Mouse (Mus musculus) forebrain, embryonic 11.5 days (tissue): Measurements from ENCODE around the gene Atxn10. TPM values are rescaled to one million over a fixed set of nuclear protein-coding genes. Genes with fewer than 3 reads are reported as not detected.

ENCODE experiments used
- ATAC-seq: fragments of 200-750 bp; cut with Nextera tagmentation; replicated peaks from 2 replicates; pipeline ENCODE4 v1.8.0; 2017; ENCODE audit warnings: moderate TSS enrichment; ENCODE audit not compliant: low FRiP score
- DNase-seq: peaks from one replicate; pipeline ENCODE4 v3.0.0-alpha.2; 2017; ENCODE audit warnings: low spot score
- H3K27ac ChIP-seq: fragments of 300-500 bp; sonication (generic); 2 replicates; pipeline ENCODE4 v1.5.1; 2014; ENCODE audit warnings: low read depth, low read length
- H3K27me3 ChIP-seq: fragments of 300-500 bp; sonication (generic); 2 replicates; pipeline ENCODE4 v1.6.1; 2014; ENCODE audit warnings: mild to moderate bottlenecking, low read length, mixed read lengths; ENCODE audit not compliant: control insufficient read depth, insufficient read depth
- H3K36me3 ChIP-seq: fragments of 300-500 bp; sonication (generic); 2 replicates; pipeline ENCODE4 v1.6.1; 2014; ENCODE audit warnings: mild to moderate bottlenecking, low read length, moderate library complexity, mixed read lengths; ENCODE audit not compliant: control insufficient read depth, insufficient read depth
- H3K4me1 ChIP-seq: fragments of 300-500 bp; sonication (generic); replicated peaks from 2 replicates; pipeline ENCODE4 v1.6.1; 2014; ENCODE audit warnings: low read length, mixed read lengths; ENCODE audit not compliant: control insufficient read depth, insufficient read depth
- H3K4me2 ChIP-seq: fragments of 300-500 bp; sonication (generic); 2 replicates; pipeline ENCODE4 v1.6.1; 2014; ENCODE audit warnings: low read depth, mild to moderate bottlenecking, low read length, moderate library complexity, mixed read lengths; ENCODE audit not compliant: severe bottlenecking
- H3K4me3 ChIP-seq: fragments of 300-500 bp; sonication (generic); 2 replicates; pipeline ENCODE4 v1.5.1; 2014; ENCODE audit warnings: low read depth, low read length
- H3K9ac ChIP-seq: fragments of 300-500 bp; sonication (generic); 2 replicates; pipeline ENCODE4 v1.6.1; 2014; ENCODE audit warnings: low read length
- H3K9me3 ChIP-seq: fragments of 300-500 bp; sonication (generic); 2 replicates; pipeline ENCODE4 v1.6.1; 2016; ENCODE audit warnings: low read length, mixed read lengths; ENCODE audit not compliant: control insufficient read depth
- WGBS: fragments of 180-500 bp; shearing (Covaris S2); extraction: QIAGEN DNeasy Blood & Tissue Kit; methylation state at CpG from one replicate; pipeline ENCODE4 v1.1.7; 2014; 5-methylcytosine and 5-hydroxymethylcytosine counted together
- polyA plus RNA-seq: library from polyadenylated mRNA; unstranded; fragments of >200 nt; fragmentation: Nextera tagmentation; extraction: Ambion mirVana; gene quantifications from 2 replicates; pipeline ENCODE4 v1.2.1, GENCODE M21; 2014

Gene Atxn10
- polyA plus RNA-seq, 1 experiment from 2014 or later = 406 TPM

GRCm38 (mm10) chr15:85505118-85505925, 169.3 kb downstream of the Atxn10 start:
- Histone ChIP-seq H3K4me2 (no peak overlapping the region), H3K4me1 (peaks cover 14% of the 10 kb centered on the region; the same call in 1 of the 2 replicates), H3K9me3 (no peaks in the 10 kb centered on the region), H3K4me3 (no peak overlapping the region), H3K27ac (no peak overlapping the region), H3K27me3 (no peaks in the 10 kb centered on the region), H3K36me3 (no peaks in the 10 kb centered on the region), H3K9ac (no peak overlapping the region; the same call in 1 of the 2 replicates)
- 77% methylated on average over 14 of the region's 14 CpGs for WGBS
- ATAC-seq (no peak), DNase-seq (no peak)

DNA sequence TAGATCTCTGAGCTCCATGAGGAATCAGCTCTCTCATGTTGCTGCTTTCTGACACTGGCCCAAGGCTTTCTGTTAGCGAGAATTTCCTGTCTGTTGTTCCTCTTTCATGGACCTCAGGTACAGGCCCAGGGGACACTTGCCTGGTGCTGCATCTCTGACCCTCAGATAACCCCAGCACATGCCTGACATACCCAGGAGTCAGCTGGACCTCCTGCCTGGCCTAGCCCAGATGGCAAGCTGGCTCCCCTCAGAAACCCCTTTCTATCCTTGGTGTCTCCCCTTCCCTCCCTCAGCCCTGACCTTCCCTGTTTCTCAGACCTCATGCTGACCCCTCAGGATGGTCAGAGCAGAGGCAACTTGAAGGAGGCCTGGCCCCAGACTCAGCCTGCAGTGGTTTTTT, 170.6 kb downstream of the Atxn10 start:
- Histone ChIP-seq H3K27me3 (no peaks in the 10 kb centered on the region), H3K4me1 (peaks cover 14% of the 10 kb centered on the region; the same call in 1 of the 2 replicates), H3K9me3 (no peaks in the 10 kb centered on the region), H3K27ac (peak overlapping the region; percentile 89), H3K4me3 (no peak overlapping the region), H3K9ac (peak overlapping the region; percentile 21; the same call in 1 of the 2 replicates), H3K4me2 (no peak overlapping the region), H3K36me3 (no peaks in the 10 kb centered on the region)
- DNase-seq (no peak), ATAC-seq (no peak)
- WGBS = 72% methylated on average over 1 of the region's 1 CpGs

- H3K27ac ChIP-seq = peak overlapping the region; percentile 89
- peaks cover 14% of the 10 kb centered on the region; the same call in 1 of the 2 replicates for H3K4me1 ChIP-seq
- H3K4me2 ChIP-seq = no peak overlapping the region
- DNase-seq (peak; percentile 85), ATAC-seq (peak; percentile 77)
- no peaks in the 10 kb centered on the region for H3K36me3 ChIP-seq
- 23% methylated on average over 32 of the region's 32 CpGs for WGBS
- no peak overlapping the region for H3K4me3 ChIP-seq
- no peaks in the 10 kb centered on the region for H3K27me3 ChIP-seq
- H3K9ac ChIP-seq = peak overlapping the region; percentile 52
- no peaks in the 10 kb centered on the region for H3K9me3 ChIP-seq
Observed at GRCm38 (mm10) chr15:85507370-85508014, 171.4 kb downstream of the Atxn10 start.

Other genes starting within 250 kb of the Atxn10 start
- gene Smc1b, start 204.3 kb upstream of the Atxn10 start, polyA plus RNA-seq = 0.07 and 0.12 TPM in 2 replicates
- gene Ribc2, start 204.2 kb upstream of the Atxn10 start, polyA plus RNA-seq = 0.47 and 0.95 TPM in 2 replicates
- 147 and 161 TPM in 2 replicates for gene Fbln1, start 130.3 kb upstream of the Atxn10 start, polyA plus RNA-seq
- gene 7530416G11Rik, start 167.0 kb downstream of the Atxn10 start, polyA plus RNA-seq = not detected in 2 replicates
- gene Wnt7b, start 246.2 kb downstream of the Atxn10 start, polyA plus RNA-seq = 146 and 153 TPM in 2 replicates